Mouse (Mus musculus) right cerebral cortex, postnatal 10 days (tissue): ENCODE data around the gene Pkig.
"Not testable (repeated sequence)": the region's sequence is repeated elsewhere in the genome, so short reads cannot be mapped to it uniquely, and the experiment has no call there.

Source experiments
- DNase-seq, 2 experiments: peaks; one replicate each; pipeline ENCODE4 v3.0.0; 2021; ENCODE audit warnings: low spot score in 2 of 2

The Pkig gene

DNA sequence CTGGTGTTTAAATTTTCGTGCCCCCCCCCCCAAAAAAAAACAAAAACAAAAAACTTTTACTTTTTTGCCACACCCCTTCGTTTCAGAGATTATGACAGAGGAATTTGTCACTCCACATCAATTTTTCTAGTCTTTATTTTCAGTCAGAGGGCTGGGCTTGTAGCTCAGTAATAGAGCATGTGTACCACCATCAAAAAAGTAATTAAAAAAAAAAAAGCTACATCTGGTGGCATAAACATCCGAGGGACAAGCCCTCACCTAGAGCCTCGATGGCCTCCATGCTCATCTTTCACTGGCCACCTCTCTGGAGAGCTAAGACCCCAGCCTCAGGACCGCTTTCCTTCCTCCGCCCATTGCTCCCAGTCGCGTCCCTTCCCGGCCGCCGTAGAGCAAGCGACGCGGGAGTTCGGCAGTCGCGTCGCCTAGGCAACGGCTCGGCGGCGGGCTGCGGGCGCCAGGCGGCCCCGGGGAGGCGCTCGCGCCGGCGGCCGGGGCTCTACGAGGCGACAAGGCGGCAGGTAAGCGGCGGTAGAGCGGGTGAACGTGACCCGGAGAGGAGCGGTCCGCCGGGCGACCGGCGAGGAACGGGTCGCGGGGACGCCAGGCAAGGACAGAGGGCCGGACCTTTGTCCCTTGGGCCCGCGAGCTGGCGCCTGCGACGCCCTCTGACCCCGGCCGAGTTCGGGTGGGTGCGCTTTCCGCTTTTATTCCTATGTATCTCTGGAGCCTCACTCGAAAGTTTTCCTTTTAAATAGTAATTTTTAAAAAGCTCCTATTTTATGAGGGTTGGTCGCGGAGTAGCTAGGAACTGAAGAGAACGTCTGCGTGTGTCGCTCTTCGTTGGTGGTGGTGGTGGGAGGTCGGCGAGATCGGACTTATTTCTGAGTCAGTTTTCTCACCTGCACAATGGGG lies at the start of gene Pkig:
Gene Pkig, plus strand, starts transcription at position 412 of the 912 bp plus-strand sequence.
- DNase-seq, result peak; percentile 93 to 94

DNA sequence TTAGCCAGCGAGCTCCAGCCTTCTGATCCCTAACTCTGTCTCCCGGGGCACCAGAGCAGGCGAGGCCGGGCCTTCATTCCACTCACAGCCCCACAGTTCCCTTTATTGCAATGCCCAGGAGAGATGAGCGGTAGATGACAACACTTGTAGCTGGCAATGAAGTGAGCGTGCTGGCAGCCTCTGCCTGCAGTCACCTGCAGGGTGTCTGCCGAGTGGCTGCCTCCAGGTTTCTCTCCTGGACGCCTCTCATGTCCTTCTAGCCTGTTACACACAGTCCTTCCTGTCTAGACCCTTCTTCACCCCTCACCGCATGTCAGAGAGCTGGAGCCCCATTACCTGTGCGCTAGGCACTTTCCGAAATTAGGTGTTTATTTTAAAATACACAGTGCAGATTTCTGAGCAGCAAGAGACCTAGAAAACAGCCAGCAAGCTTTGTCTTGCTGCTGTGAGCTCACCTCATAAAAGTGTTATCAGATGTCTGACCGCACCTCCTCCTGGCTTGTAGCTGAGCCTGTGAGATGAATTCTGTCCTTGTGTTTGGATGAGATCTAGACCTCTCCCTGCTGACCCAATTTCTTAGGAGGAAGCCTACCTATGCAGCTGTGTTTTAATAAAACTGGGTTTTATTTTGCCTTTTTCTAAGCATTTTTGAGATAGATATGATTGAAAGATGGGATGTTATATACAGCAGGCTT lies 48.8 kb upstream of the Pkig start:
- no peak for DNase-seq

DNA sequence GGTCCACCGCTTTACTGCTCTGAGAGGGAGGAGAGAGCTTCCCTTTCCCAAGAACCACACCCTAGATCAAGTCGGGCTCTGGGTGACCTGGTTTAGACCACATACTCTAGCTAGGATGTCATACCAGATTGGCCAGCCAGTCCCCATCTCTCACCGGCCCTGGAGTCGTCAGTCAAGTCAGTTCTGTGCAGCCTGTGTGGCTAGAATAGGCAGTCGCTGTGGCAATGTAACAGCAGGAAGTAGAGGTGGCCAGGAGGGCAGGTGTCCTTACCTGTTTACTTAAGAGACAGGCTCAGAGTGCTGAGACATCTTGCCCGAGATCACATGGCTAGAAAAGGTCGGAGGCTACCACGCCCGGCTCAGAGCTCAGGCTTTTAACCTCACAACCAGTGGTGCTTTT lies 47.0 kb upstream of the Pkig start:
- no peak for DNase-seq

DNA sequence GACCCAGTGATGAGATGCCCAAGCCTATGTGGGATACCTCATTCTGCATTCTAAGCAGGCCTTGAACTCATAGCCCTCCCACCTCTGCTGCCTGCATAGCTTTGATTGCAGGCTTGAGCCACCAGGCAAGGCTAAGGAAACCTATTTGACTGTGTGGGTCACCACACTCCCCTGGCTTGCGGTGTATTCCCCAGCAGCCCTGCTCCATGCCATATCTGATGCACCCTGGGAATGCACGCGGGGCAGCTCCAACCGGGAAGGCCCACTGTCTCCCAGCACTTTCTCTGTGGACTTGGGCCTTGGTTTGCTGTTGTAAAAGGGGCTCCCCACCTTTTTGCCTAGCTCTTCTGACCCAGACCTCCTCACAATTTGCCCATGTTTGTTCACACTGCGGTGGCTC lies 45.0 kb upstream of the Pkig start:
- no peak for DNase-seq

DNA sequence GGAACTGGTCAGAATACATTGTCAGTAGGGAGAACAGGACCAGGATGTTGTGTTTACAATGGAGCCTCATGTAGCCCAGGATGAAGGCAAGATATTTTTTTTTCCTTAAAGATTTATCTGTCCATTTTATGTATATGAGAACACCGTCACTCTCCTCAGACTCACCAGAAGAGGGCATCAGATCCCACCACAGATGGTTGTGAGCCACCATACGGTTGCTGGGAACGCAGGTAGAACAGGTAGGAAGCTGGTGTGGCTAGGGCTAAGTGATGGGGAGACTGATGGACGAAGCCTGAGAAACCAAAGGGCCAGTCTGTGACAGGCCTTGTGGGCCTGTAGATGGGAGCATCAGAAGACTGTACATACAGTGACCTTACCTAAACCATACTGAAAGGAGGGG lies 44.2 kb upstream of the Pkig start:
- DNase-seq, result no peak

DNA sequence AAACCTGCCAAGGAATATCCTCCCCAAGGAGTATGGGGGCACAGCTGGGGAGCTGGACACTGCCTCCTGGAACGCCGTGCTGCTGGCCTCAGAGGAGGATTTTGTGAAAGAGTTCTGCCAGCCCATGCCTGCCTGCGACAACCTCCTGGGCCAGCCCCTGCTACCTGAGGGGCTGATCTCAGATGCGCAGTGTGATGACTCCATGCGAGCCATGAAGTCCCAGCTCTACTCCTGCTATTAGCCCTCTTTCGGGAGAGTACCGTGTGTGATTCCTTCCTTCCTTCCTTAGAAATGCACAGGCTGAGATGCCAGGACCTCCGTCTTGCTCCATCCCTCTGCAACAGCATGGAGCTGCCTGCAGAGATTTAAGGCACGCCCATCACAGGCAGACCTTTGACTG lies 42.8 kb upstream of the Pkig start:
- DNase-seq, result no peak

DNA sequence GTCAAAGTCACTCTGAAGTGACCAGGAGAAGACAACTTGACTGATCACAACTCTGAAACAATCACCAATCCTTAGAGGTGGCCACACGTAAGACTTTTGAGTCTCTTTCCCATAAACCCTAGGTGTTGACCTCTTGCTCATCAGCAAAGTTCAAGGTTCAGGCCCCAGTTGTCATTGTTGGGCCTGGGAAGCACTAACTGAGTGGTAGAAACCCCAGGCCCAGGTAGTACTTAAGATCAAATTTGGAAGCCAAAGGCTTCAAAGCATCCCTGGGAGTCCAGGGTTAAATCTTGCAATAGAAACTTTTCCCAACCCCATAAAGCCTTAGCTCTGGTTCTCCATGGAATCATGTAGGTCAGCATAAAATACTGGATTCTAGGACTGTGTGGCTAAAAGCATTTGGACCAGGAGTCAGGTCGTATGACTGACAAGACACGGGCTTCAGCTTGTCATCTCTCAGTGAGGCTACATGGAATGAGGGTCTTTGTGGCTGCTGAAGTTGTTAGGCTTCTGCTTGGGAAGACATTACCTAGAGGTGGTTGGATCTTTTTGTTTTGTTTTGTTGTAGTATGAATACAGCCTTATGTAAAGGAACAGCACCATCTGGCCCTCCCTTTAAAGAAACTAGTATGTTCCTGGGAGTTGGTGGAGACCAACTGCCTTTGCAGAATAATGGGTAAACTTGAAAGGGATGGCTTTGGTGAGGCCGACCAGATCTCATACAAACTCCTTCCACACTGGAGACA lies 42.1 kb upstream of the Pkig start:
- no peak for DNase-seq

DNA sequence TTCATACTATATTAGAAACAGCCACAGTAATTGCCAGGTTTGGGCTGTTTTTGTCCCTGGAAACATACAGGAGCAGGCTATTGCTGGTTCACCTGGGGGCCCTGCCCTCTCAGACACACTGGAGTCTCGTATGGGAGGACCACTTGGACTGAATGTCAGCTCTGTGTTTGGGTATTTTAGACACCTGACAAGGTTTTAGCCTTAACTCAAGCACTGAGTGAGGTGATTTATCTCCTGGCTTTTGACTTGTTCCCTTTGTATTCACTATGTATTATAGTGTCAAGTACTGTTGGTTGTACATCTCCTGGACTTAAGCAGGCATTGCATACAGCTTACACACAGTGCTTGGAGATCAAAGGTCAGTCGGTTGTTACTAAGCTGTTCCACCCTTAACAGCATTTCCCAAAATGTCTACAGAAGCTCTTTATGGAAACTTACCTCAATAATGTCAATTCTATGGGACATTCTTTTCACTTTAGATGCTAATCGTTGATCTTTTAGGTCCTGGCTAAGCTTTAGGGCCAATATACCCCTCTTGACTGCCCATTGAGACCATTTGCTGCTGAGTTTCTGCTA lies 41.4 kb upstream of the Pkig start:
- no peak for DNase-seq

DNA sequence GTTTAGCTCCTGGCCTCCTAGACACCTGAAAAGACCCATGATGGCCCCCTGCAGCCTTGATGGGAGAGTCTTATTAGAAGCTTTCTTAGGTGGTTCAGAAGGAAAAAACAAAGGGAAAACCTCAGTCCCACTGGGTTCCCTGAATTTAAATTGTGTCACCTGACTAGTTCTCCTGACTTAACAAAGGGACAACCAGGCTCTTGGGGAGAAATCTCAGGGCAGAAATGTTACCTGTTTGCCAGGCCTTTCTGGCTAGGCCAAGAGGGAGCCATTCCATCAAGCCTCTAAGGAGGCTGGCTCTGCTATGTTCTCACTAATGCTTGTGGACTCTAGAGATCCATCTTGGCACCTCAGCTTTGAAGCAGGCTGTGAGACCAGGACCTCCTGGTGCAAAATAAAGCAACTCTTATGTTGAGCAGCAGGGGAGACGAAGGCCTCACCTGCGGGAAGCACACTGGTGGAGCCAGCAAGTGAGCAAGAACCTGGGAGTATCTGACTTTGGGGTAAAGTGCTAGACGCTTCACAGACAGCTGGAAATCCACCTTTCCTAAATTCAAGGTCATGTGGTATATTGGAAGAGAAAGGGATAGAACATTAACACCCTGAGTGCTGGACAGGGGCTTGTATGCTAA lies 40.8 kb upstream of the Pkig start:
- no peak for DNase-seq

DNA sequence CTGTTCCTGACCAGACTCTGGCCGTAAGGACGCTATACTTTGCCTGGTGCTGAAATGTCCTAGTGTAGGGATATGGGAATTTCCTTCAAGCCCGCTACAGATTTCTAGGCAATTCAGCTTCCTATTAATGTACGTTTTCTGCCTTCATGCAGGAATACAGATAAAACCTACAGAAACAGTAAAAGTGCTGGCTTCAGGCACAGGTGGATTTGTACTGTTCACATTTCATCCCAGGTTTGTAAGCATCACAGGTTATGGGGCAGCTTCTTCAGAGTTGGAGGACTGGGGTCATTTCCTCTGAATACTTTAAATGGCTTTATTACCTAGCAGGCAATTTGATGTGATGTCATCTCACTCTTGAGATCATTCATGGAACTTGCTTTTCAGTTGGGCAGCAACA lies 40.3 kb upstream of the Pkig start:
- DNase-seq, result no peak

DNA sequence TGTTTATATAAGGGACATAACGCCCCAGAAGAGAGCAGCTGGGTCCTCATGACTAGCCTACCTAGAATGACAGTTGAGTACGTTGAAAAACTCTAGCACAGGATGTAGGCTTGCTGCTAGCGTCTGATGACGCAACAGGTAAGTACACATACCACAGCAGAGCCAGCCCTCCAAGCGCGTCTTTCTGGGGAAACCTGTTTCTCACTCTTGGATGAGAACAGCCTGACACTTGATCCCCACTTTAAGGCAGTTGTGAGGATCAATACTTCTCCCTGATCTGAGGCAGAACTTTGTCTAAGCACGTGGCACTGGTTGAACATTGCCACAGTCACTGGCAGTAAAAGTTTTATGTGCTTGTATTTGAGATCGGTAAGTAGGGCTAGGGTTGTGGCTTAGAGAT lies 37.7 kb upstream of the Pkig start:
- DNase-seq, result no peak

DNA sequence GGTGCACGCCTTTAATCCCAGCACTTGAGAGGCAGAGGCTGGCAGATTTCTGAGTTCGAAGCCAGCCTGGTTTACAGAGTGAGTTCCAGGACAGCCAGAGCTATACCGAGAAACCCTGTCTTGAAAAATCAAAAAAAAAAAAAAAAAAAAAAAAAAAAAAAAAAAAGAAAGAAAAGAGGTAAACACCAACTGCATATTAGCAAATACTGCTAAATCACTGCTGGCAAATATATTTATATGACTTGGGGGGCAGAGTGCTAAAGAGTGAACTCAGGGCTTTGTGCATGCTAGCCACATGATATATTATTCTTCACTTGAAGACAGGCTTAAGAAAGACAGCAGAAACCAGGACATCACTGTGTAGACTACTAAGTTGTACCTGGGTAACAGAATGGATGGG lies 36.8 kb upstream of the Pkig start:
- DNase-seq, result not testable (repeated sequence)

DNA sequence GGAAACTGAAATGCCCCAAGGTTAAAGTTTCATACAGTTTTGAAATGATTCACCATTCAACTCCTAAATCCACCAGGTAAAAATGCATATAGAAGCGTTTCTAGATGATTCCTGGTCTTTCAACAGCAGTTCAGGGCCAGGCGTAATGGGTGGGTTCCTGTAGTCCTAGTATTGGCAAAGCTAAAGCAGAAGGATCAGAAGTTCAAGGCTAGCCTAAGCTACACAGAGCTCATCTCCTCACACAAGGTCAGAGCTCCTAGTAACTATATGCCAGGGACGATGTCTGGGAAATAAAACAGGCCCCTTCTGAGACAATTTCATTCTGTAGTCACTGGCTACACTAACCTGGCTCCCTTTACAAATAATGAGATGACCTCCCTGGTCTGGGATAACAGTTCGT lies 27.0 kb upstream of the Pkig start:
- no peak for DNase-seq

DNA sequence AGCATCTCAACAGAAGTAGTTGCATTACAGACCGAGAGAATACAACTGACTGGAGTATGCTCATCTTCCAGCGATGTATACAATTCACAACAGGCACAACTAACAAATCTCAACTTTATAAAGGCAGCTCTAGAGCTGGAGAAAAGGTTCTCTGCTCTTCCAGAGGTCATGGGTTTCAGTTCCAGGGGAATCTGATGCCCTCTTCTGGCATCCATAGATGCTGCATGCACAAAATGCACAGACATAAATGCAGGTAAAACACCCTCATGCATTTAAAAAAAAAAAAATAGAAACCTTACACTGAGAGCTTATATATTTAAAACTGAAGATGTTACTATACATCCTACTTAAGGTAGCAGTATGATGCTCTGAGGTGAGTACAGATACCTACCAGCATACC lies 26.5 kb upstream of the Pkig start:
- no peak for DNase-seq

DNA sequence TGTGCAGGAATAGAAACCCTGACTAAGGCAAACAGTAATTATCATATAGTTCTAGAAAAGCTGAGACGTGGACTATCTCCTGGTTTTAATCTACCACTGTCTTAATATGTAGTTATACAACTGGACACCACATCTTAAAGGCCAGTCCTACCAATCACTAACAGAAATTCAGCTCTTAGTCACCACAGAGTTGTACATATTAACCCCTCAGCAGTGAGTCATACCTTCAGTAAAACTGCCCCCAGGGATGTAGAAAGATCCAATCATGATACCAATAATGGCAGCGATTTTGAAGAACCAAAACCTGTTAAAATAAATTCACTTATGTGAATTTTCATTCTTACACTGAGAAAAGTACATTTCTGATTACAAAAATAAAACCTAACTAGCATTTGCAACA lies 24.0 kb upstream of the Pkig start:
- no peak for DNase-seq

DNA sequence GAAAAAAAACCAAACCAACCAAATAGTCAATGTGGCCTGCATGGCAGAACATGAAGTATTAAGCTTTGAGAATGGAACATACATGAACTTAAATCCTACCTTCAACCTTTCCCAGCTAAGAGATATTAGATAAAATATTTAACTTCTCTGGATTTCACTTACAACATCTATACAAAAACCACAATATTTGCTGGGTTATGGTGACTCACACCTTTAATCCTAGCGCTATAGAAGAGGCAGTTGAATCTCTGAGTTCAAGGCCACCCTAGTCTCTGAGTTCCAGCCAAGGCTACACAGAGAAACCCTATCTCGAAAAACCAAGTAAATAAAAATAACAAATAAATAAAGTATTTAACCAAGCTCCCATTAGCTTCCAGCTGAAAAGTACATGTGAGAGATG lies 22.1 kb upstream of the Pkig start:
- no peak for DNase-seq

DNA sequence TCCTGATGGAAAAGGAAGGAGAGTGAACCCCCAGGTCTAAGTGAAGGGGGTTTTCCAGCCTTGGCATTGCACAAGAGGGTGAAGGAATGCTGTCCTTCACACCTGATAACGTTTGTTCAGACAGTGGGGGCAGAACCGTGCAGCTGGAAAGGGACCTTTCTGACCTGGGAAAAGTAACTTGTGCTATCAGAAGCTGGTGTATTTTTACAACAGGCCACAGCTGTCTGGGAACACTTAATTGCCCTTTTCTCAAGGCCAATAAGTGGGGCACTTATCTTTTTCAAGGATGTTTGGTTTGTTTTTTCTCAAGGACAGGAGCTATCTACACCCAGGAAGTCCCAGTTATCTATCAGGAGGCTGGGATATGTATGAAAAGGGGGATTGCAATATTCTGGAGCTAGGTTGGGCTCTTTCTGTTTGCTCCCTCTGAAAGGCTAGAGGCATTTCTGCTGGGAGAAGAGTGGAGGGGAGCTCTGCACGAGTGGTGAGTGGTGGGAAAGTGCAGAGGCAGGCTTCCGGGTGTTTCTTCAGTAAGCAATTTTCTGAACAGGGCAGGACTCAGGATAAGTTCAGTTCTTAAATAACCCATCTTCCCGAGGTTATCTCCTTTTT lies 20.4 kb upstream of the Pkig start:
- no peak for DNase-seq

DNA sequence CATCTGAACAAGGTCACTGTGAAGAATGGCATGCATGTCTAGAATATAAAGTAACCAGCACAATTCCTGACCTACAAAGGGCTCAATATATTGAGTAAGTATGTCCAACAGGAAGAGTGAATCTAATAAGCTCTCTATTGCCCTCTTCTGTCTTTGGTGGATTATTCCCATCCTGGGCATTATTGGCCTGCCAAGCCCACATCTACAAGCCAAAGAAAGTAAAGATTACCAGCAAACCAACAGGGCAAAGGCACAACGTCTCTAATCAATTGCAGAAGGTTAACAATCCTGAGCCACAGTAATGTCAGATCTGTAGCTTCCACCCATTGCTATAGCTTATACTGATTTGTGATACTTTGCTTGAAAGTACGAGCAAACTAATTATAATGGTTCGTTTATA lies 17.7 kb upstream of the Pkig start:
- no peak for DNase-seq

DNA sequence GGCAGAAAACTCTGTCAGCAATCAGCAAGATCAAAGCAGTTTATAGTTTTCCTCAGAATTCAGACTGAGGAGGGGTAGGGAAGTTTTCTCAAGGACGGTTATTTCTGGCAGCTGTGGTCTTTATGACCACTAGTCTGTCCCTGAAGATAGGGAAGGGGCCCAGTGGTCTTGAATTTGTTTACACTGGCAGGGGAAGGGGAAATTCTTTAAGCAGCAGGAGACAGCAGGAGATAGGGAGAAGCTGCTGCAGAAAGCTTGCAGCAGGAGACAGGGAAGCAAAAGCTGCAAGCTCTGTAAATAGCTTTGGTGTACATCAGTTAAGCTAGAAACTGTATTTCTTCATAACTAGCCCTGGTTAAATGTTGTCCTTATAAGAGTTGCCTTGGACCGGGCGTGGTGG lies 16.5 kb upstream of the Pkig start:
- no peak for DNase-seq

DNA sequence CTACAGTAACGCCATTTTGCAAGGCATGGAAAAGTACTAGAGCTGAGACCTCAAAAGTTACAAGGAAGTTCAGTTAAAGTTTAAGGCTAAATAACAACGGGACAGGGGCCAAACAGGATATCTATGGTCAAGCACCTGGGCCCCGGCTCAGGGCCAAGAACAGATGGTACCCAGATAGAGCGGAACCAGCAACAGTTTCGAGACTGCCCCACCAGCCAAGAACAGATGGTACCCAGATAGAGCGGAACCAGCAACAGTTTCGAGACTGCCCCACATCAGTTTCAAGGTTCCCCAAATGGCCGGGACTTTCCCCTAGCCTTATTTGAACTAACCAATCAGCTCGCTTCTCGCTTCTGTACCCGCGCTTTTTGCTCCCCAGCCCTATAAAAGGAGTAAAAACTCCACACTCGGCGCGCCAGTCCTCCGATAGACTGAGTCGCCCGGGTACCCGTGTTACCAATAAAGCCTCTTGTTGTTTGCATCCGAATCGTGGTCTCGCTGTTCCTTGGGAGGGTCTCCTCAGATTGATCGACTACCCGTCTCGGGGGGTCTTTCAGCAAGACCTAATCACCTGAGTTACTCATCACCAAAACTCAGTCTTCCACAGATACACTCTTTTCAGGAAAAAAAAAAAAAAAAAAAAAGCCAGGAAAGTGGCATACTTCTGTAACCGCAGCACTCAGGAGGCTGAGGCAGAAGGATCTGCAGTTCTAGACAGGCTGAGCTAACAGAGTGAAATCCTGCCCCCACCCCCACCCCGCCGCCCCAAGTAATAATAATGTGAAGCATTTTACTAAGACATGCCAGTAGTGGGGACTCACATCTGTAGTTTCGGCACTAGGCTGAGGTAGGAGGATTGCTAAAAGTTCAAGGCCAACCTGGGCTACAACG lies 15.3 kb upstream of the Pkig start:
- peak; percentile 44 to 56 for DNase-seq
